Mouse (Mus musculus) lung, postnatal 14 days (tissue): Measurements from ENCODE around the gene Cxcr2.

Experiments
- DNase-seq: peaks from one replicate; pipeline ENCODE4 v3.0.0; 2021

The Cxcr2 gene

DNA sequence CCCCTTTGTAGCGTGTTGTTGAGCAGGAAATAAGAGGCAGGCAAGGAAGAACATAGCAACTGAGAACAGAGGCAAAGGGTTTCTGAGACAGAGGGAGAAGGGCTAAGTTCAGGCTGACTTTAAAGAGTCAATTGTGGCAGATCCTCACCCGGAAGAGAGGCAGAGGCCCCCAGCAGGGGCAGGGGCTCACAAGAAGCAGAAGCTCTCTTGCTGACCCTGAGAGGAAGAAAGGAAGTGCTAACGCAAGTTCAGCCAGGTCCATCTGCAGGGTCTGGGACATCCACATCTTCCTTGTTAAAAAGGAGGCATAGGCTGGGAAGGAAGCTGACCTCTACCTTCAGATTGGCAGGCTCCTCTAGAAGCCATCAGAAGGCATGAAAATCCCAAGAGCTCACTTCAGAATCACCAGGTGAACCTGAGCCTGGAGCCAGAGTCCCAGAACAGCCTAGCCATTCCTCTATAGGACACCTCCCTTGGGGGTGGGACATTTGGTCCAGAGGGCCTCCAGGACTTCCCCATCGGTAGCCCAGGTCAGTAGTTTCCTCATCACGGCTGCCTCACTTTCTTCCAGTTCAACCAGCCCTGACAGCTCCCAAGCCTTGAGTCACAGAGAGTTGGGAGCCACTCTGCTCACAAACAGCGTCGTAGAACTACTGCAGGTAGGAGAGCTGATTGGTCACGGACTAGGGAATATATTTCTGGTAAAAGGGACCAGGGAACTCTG is at the start of gene Cxcr2:
Cxcr2 (plus strand) TSS at position 529 of the 724 bp plus-strand sequence.
- DNase-seq: no peak

DNA sequence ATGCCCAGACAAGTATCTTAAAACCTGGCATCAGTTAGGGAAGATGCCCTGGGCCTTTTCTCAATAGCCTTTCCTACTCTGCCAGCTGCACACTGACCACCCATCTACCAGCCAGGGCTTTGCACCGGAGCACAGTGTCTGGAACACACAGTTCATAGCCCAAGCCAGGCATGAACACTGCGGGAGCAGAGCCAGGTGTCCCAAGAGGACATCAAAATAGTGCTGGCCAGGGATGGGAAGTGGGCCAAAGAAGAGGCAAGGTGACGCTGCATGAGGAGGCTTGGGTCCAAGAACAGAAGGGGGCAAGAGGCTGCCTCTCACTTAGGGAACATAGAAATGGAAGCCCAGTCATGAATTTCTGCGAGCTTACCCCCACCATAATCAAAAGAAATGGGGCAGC is 48.1 kb upstream of the Cxcr2 start:
- DNase-seq: no peak

DNA sequence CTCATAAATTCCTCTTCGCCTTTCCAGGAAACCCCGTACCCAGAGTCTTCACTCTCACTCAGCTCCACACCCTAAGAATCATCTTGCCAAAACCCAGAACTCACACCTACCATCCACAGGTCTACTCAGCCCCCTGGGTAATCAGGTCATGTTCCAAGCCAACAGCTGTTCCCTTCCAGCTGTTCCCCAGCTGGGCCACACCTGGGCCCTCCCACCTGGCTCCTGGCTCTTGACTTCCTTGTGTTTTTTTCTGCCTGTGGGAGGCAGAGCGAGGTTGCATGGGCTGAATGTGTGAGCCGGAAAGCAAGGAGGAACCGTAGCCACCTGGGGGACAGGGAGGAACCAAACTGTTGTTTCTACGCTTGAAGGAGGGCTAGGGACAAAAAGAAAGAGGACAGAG is 47.6 kb upstream of the Cxcr2 start:
- no peak for DNase-seq

DNA sequence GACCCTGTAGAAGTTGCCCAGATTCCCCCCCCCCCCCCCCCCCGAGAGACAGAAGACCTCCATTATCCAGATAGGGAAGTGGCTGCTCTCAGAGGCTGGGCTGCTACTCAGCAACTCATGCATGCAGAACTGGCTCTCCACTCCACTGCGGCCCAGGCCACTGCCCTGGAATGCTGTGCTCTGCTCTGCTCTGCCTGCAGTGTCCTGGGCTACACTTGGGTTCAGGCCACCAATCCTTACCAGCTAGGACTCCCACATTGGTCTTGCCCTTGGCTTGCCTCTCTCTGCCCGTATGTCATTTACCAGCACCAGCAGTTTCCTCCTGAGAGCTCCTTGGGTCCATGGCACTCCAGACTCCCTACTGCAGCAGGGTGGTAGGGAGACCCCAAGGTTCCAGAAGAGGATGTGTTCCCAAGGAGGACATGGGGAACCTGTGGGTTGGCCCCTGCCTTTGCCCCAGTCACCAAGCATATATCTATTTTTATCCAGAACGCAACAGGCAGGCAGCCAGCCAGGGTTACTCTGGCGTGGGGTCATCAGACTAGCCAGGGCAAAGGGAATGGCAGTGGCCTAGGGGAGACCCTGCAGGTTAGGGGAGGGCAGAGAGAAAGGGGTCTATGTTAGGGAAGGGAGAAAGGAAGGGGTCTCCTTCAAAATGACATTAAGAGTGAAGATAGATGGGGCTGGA is 45.7 kb upstream of the Cxcr2 start:
- no peak for DNase-seq

DNA sequence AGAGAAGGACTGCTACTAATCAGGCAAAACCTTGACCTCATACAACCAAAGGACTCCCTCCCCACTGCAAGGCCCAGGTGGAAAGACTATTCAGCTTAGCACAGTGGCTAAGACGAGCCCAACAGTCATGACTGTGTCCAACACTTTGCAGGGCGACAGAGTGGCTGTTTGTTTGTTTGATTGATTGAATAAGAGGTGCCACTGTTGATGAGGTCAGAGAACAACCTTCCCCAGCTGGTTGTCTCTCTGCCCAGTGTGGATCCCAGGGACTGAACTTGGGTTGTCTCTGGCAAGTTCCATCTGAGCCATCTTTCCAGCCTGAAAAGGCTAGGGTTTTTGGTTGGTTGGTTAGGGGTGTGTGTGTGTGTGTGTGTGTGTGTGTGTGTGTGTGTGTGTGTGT is 44.1 kb upstream of the Cxcr2 start:
- DNase-seq: no peak

DNA sequence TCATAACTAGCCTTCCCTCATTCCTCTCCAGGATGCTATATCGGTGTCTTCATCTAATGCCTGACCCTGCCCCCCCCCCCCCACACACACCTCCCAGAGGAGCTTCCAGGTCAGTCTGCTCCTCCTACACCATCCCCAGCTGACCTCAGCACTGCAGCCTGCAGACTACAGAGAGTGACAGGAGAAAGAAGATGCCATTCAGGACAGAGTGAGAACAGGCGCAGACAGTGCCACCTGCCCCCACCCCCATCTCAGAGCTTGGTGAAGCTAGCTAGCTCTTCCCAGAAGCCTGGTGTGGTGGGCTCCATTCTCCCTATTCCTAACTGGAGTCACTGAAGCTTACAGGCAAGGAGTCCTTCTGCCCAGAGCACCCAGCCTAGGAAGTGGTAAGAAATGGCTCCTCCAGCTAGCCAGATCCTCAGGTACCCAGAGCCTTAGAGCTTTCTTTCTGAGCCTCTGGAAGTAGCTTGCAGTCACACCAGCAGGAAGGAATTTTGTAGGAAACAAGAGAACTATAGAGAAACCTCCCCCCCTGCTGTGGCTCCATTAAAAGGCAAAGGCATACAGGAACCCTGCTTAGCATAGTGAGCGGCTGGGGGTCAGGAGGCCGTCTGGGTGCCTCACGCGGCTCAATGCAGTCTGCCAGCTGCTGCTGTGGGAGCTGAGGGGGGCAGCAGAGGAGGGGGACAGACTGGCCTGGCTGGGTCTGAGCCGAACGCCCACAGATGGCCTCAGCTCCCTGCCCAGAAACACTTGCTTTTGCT is 42.7 kb upstream of the Cxcr2 start:
- DNase-seq: no peak

DNA sequence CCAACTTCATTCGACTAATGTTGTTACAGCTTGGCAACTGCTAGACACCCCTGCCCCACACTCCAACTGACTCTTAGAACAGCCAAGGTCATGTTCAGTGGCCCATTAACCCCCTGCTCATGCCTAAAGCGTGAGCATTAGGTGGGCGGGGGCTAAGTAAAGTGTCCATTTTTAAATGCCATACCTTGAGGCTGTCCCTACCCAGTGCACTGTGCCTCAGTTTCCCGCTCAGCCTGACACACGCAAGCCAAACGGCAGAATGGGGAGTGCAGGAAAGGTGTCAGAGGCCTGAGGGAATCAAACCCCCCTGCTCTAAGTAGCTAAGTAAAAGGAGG is 42.1 kb upstream of the Cxcr2 start:
- DNase-seq: no peak

DNA sequence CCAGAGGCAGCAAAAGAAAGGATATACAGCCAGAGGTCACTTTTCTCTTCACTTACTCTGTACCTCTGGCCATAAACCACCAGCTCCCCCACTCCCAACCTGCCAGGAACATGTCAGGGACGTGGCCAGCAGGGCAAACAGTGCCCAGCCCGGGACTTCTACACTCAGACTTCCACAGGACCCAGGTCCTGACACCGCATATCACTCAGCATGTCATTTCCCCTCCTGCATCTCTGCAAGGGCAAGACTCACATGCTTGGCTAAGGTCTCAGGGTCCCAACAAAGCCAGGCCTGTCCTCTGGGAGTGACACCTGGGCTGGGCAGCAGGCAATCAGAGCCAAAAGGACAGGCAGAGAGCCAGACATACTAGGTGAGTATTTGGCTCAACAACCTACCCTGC is 40.7 kb upstream of the Cxcr2 start:
- no peak for DNase-seq

DNA sequence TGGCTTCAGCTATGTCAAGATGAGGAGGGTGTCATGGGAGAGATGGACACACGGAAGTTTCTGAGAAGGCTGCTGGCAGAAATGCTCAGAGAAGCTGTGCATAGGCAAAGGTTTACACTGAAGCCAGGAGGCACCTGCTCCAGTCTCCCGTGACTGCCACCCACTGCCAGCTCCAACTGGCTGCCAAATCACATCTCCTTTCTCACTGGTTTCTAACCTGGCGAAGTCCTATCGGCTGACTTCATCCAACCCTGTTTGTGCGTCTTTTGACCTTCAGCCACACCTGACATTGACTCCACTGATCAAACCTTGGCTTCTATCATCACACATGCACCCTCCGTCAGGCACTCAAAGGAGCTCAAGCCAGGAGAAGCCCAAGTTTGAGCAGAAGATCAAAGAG is 35.9 kb upstream of the Cxcr2 start:
- DNase-seq: no peak

DNA sequence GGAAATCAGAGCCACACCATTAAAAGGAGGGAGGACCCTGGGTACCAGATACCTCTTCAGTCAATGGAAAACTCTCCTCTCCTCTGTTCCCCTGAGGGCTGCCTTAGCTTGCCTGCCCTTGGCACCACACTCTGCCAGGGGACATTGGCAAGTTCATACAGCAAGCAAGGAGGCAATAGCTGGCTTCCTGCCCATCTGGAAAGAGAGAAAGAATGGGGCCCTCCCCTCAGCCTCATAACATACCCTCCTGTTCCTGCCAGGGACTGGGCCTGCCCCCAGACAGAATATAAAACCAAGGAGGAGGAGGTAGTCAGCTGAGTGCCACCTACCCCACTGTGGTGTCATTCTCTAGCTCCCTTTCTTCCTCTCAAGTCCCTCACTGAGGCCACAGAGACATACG is 34.7 kb upstream of the Cxcr2 start:
- no peak for DNase-seq

DNA sequence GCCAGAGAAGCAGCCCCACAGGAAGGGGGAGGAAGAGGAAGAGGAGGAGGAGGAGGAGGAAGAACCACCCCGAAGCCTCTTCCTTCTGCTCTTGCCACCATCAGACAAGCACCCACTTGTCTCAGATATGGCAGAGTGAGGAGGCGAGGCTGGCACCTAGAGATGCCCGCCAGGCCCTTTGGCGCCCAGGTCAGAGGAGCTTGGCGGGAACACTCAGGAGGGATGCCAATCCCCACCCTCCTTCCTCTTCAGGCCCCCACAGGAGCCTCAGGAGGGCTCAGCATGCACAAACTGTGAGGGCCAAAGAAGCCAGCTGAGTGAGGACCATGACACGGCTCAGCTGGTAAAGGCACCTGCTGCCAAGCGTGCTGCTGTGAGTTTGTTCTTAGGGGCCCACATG is 32.7 kb upstream of the Cxcr2 start:
- DNase-seq: no peak

DNA sequence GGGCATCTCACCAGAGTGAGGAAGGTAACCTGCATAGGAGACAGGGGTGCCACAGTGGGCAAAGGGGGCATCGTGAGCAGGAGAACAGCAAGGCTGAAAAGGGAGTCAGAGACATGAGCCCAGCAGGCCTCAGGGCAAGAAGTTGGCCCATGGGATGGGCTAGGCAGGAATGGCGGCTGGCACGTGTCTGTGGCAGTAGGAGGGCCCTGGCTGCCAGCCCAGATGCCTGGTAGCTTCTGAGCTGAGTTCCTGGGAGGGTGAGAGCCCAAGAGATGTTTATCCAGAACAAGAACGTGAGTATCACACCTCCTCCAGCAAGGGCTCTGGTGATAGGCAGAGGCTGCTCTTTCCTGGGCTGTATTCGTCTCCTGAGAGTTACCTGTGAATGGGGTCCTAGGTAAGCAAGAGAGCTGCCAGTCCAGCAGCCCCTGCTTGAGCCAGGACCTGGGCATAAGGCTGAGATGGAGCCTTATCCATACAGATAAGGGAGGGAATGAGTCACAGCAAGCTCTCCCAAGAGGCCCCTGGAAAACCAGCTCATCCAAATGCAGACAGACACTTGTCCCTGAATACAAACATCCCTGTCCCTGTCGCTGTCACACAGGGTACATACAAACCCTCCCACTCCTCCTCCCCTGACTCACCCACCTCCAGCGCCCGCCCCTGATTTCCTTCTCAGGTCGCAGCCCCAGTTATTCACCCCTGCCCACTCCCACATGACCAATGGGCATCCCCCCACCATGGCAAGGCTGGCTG is 31.8 kb upstream of the Cxcr2 start:
- DNase-seq: peak; percentile 74

DNA sequence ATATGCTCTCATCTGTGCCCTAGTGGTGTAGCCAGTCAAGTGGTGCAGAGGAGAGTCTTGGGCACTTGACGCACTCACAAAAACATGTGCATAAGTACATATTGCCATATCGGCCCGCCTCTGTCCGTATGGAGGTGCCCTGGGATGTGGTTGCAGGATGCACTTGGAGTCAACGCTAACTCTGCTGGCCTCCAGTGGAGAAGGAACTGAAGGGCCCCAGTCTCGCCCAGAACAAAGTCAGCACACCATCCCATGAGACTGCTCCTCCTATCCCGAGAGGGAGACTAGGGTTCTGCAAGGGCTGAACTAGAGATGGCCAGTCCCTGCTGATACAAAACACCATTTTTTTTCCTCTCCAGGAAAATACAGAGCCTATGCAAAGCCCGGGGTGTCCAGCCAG is 30.6 kb upstream of the Cxcr2 start:
- DNase-seq: no peak

DNA sequence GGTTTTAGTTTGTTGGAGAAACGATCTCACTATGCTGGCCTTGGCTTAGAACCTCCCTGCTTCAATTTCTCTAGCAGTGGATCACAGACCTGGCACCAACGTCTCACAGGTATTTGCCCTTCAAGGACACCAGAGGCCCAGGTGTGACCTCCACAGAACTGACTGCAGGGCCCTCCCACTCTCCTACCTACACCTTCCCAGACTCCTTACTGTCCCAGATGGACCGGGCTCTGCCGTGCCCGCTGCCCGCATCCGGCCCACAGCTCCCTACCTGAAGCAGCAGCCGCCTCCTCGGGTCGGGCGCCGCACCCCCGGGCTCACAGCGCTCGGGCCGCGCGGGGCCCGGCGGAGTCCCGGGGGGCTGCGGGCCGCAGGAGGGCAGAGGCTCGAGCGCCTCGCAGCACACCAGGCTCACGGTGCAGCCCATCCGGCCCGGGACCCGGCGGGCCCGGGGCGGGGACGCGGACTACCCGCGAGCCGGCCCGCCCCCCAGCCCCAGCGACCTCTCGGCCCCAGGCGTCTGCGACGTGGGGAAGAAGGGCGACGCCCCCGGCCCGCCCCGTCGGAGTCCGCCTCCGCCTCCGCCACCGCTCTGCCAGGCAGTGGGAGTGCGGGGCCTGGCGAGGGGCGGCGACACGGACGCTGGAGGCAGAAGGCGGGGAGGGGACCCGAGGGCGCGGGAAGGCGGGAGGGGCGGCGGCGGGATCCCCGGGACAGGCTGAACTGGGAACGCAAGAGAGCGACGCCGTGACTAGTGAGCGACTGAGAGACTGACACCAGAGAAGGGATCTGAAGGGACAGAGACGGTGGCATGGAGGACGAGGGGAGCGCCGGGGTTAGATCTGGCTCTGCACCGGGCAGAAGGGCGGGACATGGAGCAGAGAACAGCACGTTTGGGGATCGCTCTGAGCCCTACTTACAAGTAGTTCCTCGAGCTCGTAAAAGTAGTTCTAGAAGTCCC is 29.5 kb upstream of the Cxcr2 start, which contains the start of gene Tns1:
Tns1 (minus strand) TSS at position 429 of the 961 bp plus-strand sequence.
- peak; percentile 63 for DNase-seq

DNA sequence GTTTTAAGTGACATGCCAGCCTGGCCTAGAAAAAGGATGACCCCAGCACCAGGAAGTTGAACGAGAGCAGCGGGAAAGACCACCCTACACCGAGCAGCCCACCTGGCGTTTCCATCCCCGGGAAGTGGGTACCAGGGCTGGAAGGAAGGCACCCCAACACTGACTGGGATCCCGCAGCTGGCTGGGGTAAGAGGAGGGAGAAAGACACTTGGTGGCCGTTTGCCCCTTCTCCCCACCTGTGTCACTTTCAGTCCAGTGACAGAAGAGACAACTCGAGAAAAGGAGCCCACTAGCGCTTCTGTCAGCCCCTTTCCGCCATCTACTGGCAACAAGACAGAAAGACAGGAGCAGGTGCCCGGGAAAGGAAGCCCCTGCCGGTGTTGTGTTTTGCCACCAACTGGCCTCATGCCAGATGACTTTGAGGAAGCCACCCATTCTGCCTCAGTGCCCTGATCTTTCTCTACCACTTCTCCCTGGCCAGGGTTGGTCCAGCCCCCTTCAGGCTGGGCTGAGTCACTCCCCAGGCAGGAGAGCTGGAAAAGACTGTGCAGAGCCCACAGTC is 28.7 kb upstream of the Cxcr2 start, which contains the start of gene Rufy4:
Rufy4 (plus strand) TSS at position 551 of the 562 bp plus-strand sequence.
- peak; percentile 81 for DNase-seq

DNA sequence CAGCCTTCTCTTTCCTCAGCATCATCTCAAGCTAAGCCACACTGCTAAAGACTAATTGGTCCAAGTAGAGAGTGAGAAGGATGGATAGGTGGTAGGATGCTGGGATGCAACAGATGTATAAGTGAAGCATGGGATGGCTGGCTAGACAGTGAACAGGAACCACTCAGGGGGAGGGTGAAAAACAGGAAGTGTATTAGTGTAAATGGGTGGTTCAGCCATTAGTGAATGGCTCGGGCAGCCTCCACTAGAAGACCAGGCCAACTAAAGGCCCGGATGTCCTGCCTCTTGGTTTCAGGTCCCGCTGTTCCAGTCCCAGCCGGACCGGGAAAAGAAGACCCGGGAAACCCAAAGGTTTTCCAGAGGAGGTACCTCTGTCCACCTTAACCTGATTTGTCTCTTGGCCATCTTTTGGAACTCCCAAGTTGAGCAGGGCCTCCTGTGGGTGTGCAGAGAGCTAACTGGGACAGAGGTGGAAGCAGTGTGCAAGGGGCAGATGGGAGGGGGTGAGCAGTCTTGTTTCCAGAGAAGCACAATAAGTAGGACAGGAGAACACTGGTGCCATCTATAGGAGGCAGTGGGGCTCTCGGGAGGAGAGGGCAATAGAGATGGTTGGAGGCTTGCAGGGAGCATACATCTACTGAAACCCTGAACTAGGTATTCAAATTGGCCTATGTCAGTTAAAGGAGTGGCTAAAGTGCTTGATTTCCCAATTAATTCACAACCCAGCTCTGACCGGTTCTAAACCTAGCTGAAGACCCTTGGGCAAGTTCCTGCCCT is 22.7 kb upstream of the Cxcr2 start:
- no peak for DNase-seq

DNA sequence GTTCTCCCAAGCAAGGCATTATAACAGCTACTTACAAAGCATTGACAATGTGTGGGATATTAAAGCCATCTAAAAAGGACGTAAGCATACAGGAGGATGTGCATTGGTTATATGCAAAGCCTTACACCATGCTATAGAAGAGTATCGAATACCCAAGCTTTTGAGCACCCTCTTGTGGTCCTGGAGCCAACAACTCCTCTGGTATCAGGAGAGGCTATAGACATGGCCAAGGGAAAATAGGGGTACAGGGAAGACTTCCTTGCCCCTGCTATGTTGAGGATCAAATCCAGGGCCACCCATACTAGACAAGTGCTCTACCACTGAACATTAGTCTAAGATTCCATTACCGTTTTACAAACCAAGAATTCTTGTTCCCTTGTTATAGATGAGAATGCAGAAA is 21.8 kb upstream of the Cxcr2 start:
- no peak for DNase-seq

DNA sequence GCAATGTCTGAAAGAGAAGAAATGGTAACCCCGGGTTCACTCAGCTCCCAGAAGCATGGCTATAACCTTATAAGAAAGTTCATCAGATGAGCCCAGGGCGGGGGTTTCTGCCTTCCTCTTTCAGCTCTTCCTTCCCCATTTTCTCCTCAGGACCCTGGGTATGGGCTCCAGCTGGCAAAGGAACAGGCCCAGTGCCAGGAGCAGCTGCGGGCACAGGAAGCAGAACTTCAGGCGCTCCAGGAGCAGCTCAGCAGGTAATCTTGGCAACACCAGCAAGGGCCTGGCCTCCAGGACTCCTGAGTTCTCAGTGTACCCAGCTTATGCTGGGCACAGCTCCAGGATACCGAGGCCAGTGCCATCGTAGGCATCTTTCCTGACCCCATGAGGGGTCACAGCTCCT is 19.8 kb upstream of the Cxcr2 start:
- DNase-seq: no peak

DNA sequence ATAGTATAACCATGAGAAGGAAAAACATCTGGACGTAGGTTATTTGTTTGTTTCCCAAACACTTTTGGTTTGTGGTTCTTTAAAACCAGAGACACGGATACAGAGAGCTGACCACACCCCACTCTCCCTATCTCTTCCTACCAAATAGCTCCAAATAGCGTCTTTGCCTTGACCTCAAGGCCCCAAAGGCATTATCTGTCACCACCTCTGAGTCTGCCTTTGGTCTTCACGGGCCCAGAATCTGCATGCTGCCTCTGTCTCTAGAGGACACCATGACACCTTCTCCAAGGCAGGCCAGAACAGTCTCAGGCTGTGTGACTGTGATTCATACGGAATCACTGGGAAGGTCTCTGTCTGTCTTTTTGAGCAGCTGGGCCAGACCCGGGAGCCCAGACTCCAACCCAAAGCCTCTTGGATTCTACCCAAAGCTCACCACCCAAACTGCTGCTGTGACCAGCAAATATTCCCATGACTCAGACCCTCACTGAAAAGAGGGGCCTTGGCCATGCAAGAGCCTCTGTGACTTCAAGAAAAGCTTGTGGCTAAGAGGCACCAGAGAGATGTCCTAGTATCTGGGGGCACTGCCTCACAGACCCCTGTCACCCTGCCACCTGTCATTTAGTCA is 18.4 kb upstream of the Cxcr2 start:
- no peak for DNase-seq

DNA sequence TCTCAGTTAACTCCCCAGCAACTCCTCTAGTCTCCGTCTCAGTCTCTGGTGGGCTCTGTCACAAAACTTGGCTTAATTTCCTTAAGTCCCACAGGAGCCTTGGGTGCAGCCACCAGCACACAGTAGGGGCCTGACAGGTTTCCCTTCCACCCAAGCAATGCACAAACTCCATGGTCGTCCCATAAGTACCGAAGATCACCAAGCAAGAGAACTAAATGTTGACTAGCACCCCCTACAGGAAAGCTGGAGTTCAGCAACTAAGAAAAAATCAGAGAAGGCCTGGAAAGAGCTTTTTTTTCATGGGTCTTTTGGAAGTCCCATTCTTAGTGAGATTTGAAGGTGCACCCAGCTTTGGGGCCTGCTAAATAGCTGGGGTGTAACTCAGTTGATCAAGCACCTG is 14.4 kb upstream of the Cxcr2 start:
- no peak for DNase-seq
